Mouse (Mus musculus): ENCODE results near the gene Phactr2. TPM values are rescaled to one million over a fixed set of nuclear protein-coding genes. Genes with fewer than 3 reads are reported as not detected.

Gene Phactr2
- polyA plus RNA-seq, 1 experiment from 2014 or later: 24.7 TPM

GRCm38 (mm10) chr10:13233143-13233622 lies 241.0 kb downstream of the Phactr2 start:
- 83% methylated on average over 2 of the region's 2 CpGs for WGBS
- Histone ChIP-seq H3K4me2 (replicated peaks; ENCODE audit: low read depth, low read length) (no peak overlapping the region), H3K36me3 (ENCODE audit: insufficient read depth, low read length) (peaks cover 6% of the 10 kb centered on the region), H3K9ac (replicated peaks; ENCODE audit: low read depth) (no peak overlapping the region), H3K4me1 (ENCODE audit: insufficient read depth, low read depth, low read length) (no peaks in the 10 kb centered on the region), H3K9me3 (ENCODE audit: low read length) (no peaks in the 10 kb centered on the region), H3K4me3 (ENCODE audit: low read depth, low read length) (no peak overlapping the region), H3K27ac (ENCODE audit: low read length) (no peak overlapping the region), H3K27me3 (replicated peaks; ENCODE audit: insufficient read depth, low read length) (no peaks in the 10 kb centered on the region)
- ATAC-seq (no peak), DNase-seq (ENCODE audit: low spot score) (no peak)
- TF ChIP-seq EP300 (IDR thresholded peaks at IDR 0.05) (no peak), CTCF (IDR thresholded peaks at IDR 0.05) (no peak)

DNA sequence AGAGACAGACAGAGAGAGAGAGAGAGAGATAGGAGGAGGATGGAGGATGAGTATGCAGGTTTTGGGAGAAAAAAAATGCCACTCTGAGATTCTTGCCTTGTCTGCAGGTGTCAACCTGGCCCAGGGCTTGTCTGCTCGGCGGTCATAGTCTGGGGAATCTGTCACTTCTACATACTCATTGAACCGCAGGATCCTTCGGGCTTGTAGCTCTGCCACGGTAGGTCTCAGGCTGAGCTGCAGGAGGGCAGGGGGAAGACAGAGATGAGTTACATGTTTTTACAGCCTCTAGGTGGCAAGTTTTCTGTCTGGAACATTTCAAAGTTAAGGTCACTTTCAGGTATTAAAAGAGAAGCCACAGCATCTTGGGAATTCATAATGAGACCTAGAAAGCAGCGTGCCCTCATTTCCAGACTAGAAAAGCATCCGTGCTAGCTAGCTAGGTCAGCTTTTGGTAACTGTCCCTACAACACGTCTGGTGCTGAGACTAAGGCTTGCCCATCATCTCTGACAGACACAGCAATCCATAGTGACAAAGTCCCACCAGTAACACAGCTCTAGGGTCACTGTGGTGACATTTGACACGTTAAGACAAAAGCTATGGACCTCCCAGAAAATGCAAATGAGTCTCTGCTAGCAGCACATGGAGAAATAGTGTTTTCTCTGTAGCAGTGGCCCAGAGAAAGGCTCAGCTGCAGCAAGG lies 241.6 kb downstream of the Phactr2 start:
- Histone ChIP-seq H3K36me3 (ENCODE audit: insufficient read depth, low read length) (peaks cover 6% of the 10 kb centered on the region), H3K4me3 (ENCODE audit: low read depth, low read length) (no peak overlapping the region), H3K4me2 (replicated peaks; ENCODE audit: low read depth, low read length) (no peak overlapping the region), H3K27ac (ENCODE audit: low read length) (no peak overlapping the region), H3K9me3 (ENCODE audit: low read length) (no peaks in the 10 kb centered on the region), H3K4me1 (ENCODE audit: insufficient read depth, low read depth, low read length) (no peaks in the 10 kb centered on the region), H3K27me3 (replicated peaks; ENCODE audit: insufficient read depth, low read length) (no peaks in the 10 kb centered on the region), H3K9ac (replicated peaks; ENCODE audit: low read depth) (no peak overlapping the region)
- TF ChIP-seq EP300 (IDR thresholded peaks at IDR 0.05): no peak
- no peak for DNase-seq (ENCODE audit: low spot score)
- no peak for ATAC-seq
- 70% methylated on average over 9 of the region's 9 CpGs for WGBS

GRCm38 (mm10) chr10:13230716-13231115 lies 243.5 kb downstream of the Phactr2 start:
- ATAC-seq (no peak), DNase-seq (ENCODE audit: low spot score) (no peak)
- H3K36me3 ChIP-seq (ENCODE audit: insufficient read depth, low read length): peaks cover 6% of the 10 kb centered on the region
- no peak overlapping the region for H3K9ac ChIP-seq (replicated peaks; ENCODE audit: low read depth)
- H3K4me3 ChIP-seq (ENCODE audit: low read depth, low read length): no peak overlapping the region
- no peaks in the 10 kb centered on the region for H3K9me3 ChIP-seq (ENCODE audit: low read length)
- no peak overlapping the region for H3K4me2 ChIP-seq (replicated peaks; ENCODE audit: low read depth, low read length)
- H3K27ac ChIP-seq (ENCODE audit: low read length): no peak overlapping the region
- TF ChIP-seq CTCF (IDR thresholded peaks at IDR 0.05) (no peak), EP300 (IDR thresholded peaks at IDR 0.05) (no peak)
- H3K4me1 ChIP-seq (ENCODE audit: insufficient read depth, low read depth, low read length): no peaks in the 10 kb centered on the region
- WGBS: 91% methylated on average over 7 of the region's 7 CpGs
- H3K27me3 ChIP-seq (replicated peaks; ENCODE audit: insufficient read depth, low read length): no peaks in the 10 kb centered on the region

DNA sequence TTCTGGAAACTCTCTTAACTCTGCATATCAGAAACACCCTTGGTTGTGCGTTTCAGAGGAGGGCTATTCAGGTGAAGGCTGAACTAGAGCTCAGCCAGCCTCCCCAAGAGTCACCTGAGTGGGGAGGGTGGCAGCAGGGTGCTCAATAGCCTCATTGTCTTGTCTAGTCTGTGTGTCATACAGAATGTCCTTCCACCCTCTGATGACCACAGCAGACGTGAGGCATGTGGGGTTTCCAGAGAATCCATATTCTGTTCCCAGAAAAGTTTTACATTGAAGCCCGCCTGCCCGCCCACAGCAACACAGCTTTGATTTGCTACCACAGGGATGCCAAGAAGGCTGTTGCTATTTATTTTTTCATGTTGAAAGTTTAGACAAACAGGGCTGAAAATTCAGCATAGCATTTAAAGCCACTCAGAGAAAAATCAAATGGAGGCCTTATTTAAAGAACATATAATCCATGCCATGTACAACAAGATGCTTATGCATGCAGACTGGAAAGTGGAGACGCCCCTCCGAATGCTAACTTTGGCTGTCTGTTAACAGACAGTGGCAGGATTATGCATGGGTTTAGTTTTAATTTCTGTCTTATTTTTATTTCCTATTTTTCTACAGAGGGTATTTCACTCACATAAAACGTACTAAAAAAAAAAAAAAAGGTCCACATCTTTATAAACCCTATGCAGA lies 248.7 kb downstream of the Phactr2 start:
- Histone ChIP-seq H3K27me3 (replicated peaks; ENCODE audit: insufficient read depth, low read length) (no peaks in the 10 kb centered on the region), H3K27ac (ENCODE audit: low read length) (no peak overlapping the region), H3K9me3 (ENCODE audit: low read length) (no peaks in the 10 kb centered on the region), H3K4me2 (replicated peaks; ENCODE audit: low read depth, low read length) (no peak overlapping the region), H3K4me1 (ENCODE audit: insufficient read depth, low read depth, low read length) (no peaks in the 10 kb centered on the region), H3K36me3 (ENCODE audit: insufficient read depth, low read length) (peaks cover 8% of the 10 kb centered on the region), H3K4me3 (ENCODE audit: low read depth, low read length) (no peak overlapping the region), H3K9ac (replicated peaks; ENCODE audit: low read depth) (no peak overlapping the region)
- ATAC-seq (no peak), DNase-seq (ENCODE audit: low spot score) (no peak)
- WGBS: 78% methylated on average over 7 of the region's 7 CpGs
- no peak for TF ChIP-seq EP300 (IDR thresholded peaks at IDR 0.05)
- TF ChIP-seq CTCF (IDR thresholded peaks at IDR 0.05): no peak

DNA sequence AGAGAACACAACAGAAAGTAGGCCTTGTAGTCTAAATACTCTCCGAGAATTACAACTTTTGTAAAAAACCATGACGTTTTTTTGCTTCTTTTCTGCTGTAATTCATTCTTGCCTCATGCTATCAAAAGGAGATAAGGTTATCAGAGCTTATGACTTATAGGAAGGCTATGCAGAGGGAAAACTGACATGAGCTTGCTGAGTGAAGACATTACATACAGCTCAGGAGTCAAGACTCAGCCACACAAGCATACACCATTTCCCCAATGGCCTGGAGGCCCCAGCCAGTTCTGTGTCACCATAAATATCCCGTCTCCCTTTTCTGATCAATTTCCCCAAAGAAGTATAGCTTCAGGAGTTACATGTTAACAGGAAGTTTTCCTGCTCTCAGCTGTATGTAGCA lies 252.1 kb downstream of the Phactr2 start:
- DNase-seq (ENCODE audit: low spot score) (no peak), ATAC-seq (no peak)
- no peaks in the 10 kb centered on the region for H3K27me3 ChIP-seq (replicated peaks; ENCODE audit: insufficient read depth, low read length)
- no peak overlapping the region for H3K27ac ChIP-seq (ENCODE audit: low read length)
- no peak overlapping the region for H3K9ac ChIP-seq (replicated peaks; ENCODE audit: low read depth)
- TF ChIP-seq EP300 (IDR thresholded peaks at IDR 0.05): no peak
- no peak for TF ChIP-seq CTCF (IDR thresholded peaks at IDR 0.05)
- H3K4me3 ChIP-seq (ENCODE audit: low read depth, low read length): no peak overlapping the region
- WGBS: 79% methylated on average over 3 of the region's 3 CpGs
- peaks cover 8% of the 10 kb centered on the region; the same call in 1 of the 2 replicates for H3K36me3 ChIP-seq (ENCODE audit: insufficient read depth, low read length)
- no peak overlapping the region for H3K4me2 ChIP-seq (replicated peaks; ENCODE audit: low read depth, low read length)
- H3K4me1 ChIP-seq (ENCODE audit: insufficient read depth, low read depth, low read length): no peaks in the 10 kb centered on the region
- H3K9me3 ChIP-seq (ENCODE audit: low read length): no peaks in the 10 kb centered on the region

GRCm38 (mm10) chr10:13220061-13220460 lies 254.2 kb downstream of the Phactr2 start:
- Histone ChIP-seq H3K27ac (ENCODE audit: low read length) (no peak overlapping the region), H3K27me3 (replicated peaks; ENCODE audit: insufficient read depth, low read length) (no peaks in the 10 kb centered on the region), H3K4me1 (ENCODE audit: insufficient read depth, low read depth, low read length) (no peaks in the 10 kb centered on the region), H3K9me3 (ENCODE audit: low read length) (no peaks in the 10 kb centered on the region), H3K4me3 (ENCODE audit: low read depth, low read length) (no peak overlapping the region), H3K4me2 (replicated peaks; ENCODE audit: low read depth, low read length) (no peak overlapping the region), H3K9ac (replicated peaks; ENCODE audit: low read depth) (no peak overlapping the region), H3K36me3 (ENCODE audit: insufficient read depth, low read length) (peaks cover 8% of the 10 kb centered on the region; the same call in 1 of the 2 replicates)
- ATAC-seq (no peak), DNase-seq (ENCODE audit: low spot score) (no peak)
- WGBS: 51% methylated on average over 1 of the region's 1 CpGs
- no peak for TF ChIP-seq EP300 (IDR thresholded peaks at IDR 0.05)
- no peak for TF ChIP-seq CTCF (IDR thresholded peaks at IDR 0.05)

All from lung, postnatal 0 days (tissue).